Mouse (Mus musculus): Measurements from ENCODE around the gene Olfr698.
"Not testable (repeated sequence)": the region's sequence is repeated elsewhere in the genome, so short reads cannot be mapped to it uniquely, and the experiment has no call there.

Olfr698 gene

GRCm38 (mm10) chr7:106755297-106755696, at the start of gene Olfr698:
Gene Olfr698 (minus strand): TSS chr7:106755397.
- no peak for DNase-seq

DNA sequence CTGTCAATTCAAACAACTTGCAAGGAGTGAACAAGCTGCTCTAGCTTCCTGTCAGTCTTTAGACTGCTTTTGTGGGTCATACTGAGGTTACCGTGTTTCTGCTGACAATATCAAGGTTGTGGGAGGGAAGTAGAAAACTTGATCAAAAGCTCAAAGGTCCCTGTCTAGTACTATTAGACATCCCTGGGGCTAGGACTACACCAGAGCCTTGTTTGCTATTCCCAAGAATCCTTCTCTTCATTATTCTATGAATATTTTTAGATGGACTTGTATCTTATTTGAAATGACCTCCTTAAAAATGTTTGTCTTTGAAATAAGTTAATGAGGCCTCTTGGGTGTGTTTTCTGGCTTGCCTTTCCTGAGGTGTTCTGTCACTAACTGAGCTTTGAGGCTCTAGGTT, 37.9 kb upstream of the Olfr698 start, which contains the start of gene Olfr699:
Olfr699 (minus strand) TSS at position 101 of the 400 bp plus-strand sequence.
- no peak for DNase-seq

- DNase-seq, result no peak
These were observed 33.1 kb upstream of the Olfr698 start for GRCm38 (mm10) chr7:106788330-106788729.

DNA sequence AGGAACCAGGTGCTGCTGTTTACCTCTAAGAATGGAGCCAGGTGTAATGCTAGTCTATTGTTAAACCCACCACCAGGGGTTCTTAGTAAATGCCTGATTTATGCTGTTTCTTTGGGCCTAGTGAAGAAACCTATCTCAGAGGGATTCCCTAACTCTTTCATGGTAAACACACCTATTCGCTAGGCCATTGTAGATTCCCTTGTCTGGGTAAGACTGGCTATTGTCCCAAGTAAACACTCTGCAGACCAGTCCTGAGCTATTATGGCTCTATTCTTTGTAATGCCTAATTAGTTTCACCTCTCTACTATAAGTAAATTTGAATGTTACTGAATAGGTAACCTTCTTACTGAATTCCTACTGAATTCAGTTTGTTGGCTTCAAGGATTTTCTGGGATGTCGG, 5.8 kb upstream of the Olfr698 start:
- DNase-seq, result not testable (repeated sequence)

DNA sequence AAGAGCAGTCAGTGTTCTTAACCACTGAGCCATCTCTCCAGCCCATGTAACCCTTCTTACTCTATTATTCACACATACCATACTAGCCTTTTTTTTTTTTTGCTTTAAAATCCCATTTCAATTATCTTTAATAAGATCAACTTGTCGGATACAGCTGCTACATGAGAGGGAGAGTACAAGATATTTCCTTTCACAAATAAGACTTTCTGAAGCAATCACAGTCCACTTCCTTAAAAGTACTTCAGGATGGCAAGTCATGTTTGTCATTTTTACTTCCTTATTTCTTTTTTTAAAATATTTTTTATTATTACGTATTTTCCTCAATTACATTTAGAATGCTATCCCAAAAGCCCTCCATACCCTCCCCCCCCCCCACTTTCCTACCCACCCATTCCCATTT, 3.6 kb upstream of the Olfr698 start:
- no peak for DNase-seq

DNA sequence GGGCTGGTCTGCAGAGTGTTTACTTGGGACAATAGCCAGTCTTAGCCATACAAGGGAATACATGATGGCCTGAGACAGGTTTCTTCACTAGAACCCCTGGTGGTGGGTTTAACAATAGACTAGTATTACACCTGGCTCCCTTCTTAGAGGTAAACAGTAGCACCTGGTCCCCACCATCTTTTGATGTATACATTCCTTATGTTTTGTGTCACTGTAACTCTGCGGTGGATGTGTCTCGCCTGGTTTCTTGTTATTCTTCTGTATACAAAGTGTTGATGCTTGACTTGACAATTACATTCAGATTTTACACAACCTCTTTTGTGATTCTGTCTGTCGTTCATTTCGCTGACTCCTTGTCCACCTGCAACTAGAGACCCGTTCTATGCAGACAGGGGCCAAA, 9.4 kb downstream of the Olfr698 start:
- no peak for DNase-seq

GRCm38 (mm10) chr7:106742343-106742742, 12.9 kb downstream of the Olfr698 start, which contains the start of gene Olfr697:
Gene Olfr697 (minus strand): TSS chr7:106742443.
- no peak for DNase-seq

DNA sequence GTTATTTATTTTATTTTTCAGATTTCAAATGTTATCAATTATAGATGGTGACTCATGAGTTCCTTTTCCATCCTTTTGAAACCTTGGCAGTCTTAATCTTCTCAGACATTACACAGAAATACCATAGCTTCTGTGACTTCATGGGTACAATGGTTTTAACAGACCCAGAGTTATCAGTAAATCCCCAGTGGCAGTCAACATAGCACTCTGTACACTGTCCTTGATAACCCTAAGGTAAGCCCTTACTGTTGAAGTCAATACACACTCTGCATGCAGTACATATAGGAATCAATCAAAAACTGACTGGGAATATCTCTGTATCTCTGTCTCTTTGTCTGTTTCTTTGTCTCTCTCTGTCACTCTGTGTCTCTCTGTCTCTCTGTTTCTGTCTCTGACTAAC, 18.2 kb downstream of the Olfr698 start:
- no peak for DNase-seq

- DNase-seq, result no peak
These were observed 21.5 kb downstream of the Olfr698 start for GRCm38 (mm10) chr7:106733717-106734116.

DNA sequence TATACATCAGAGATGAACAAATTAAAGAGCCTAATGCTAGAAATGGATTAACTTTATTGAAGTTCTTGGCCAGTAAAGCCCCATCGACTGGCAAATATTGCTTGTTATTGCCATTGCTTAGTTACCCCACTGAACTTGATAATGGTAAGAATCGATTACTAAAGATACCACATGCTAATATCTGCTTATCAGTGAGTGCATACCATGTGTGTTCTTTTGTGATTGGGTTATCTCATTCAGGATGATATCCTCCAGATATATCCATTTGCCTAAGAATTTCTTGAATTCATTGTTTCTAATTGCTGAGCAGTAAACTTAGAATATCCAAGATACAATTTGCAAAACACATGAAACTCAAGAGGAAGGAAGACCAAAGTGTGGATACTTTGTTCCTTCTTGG, 29.5 kb downstream of the Olfr698 start:
- not testable (repeated sequence) for DNase-seq

DNA sequence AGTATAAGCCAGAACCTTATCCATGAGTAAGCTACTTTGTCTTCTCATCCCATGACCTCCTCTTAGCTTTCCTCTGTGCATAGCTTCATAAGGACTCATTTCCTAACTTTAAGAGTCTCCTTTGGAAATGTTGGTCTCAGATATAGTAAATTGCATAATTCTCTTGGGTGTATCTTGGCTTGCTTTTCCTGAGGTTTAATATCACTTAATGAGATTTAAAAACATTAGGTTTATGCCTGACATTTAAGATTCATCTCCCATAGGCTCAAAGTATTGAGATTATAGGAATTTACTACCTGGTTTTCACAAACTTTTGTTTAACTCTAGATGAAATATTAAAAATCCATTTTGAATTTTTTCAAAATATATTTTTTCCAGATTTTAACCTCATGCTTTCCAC, 38.9 kb downstream of the Olfr698 start, which contains the start of gene Olfr695:
Olfr695 (minus strand) TSS at position 101 of the 400 bp plus-strand sequence.
- DNase-seq, result no peak

DNA sequence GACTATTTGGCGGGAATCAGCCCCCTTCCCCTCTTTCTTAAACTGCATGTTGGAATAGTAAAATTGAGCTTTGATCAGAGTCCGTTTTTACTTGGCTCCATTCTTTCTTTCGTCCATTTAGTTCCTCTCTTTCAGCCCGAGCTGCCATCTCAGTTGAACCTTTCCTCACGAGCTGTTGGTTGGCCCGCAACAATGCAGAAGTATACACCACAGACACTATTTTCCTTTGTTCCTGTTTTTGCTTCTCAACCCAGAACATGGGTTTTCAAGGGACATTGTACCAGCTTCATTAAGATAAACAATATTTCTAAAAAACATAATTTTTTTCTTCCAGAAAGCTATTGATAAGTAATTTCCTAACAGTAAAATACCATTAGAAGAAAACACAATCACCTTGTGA, 43.7 kb downstream of the Olfr698 start:
- no peak for DNase-seq

GRCm38 (mm10) chr7:106707705-106708104, 47.5 kb downstream of the Olfr698 start:
- DNase-seq, result not testable (repeated sequence)

All from cerebellum, adult 18-20 months (tissue).